Mouse (Mus musculus) stomach, postnatal 0 days (tissue): ENCODE measurements at regions not wholly inside any gene's neighbourhood (a gene's known extent, or its start where the extent isn't known, plus 50 kb on each side); places are given as distances from the start of the nearest gene placed in this dataset.

Source experiments
- CTCF ChIP-seq: IDR thresholded peaks from 2 replicates; pipeline ENCODE4 v1.5.1; 2016; ENCODE audit warnings: antibody characterized with exemption, low read depth, mild to moderate bottlenecking, moderate library complexity
- EP300 ChIP-seq: optimal IDR thresholded peaks from 2 replicates; pipeline ENCODE3; 2016; ENCODE audit warnings: antibody characterized with exemption

DNA sequence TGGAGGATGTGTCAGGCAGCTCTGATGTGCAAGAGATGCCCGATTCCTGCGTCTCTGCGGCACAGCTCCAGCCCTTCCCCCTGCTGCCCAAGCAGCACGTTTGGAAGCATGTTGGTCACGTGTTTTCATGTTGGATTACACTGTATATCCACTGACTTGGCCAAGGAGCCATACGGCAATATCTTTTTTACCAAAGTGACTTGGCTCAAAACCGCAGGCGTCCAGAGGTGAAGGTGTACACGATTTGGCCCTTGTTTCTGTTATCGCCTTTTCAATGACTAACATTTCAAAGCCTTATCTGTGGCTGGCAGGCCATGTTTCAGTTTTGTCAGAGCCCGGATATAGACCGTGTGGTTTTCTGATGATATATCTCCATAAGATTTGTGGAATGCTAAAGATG is 173.2 kb downstream of the Tbx18 start:
- TF ChIP-seq CTCF (no peak), EP300 (no peak)
